Mouse (Mus musculus): ENCODE results near the gene Stfa3. TPM values are rescaled to one million over a fixed set of nuclear protein-coding genes. Genes with fewer than 3 reads are reported as not detected.

The Stfa3 gene
- not detected in 2 replicates for polyA plus RNA-seq (2012; rRNA removed)

DNA sequence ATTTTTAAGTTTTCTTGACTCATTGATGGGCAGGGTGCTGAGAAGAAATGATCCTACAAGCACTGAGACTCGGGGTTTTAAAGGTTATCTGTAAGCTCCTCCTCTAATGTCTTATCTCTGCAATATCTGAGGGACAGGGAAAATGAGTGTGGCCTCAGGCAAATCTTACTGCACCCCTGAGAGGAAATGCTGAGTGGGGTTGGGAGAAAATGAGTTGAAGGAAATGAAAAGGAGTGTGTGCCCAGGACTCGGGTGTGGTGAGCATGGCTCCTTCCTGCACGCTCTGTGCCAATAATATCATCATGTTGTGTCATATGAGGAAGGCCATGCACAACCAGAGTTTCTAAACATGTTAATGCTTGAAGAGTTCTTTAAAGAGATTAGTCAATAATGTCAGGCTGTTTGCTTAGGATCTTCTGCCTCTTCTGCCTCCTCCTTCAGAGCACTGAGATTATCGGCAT is at the start of gene Stfa3:
Gene Stfa3, minus strand, starts transcription at position 51 of the 461 bp plus-strand sequence.

DNA sequence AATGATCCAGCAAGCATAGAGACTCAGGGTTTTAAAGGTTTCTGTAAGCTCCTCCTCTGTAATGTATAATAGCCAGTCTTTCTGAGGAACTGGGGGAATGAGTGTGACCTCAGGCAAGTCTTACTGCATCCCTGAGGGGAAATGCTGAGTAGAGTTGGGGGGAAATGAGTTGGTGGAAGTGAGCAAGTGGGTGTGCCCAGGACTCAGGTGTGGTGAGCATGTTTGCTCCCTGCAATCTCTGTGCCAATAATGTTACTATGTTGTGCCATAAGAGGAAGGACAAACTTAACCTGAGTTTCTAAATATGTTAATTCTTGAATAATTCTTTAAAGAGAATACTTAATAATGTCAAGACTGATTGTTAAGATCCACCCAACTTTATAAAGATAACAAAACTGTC is 46.8 kb downstream of the Stfa3 start, which contains the start of gene Stfa2:
Gene Stfa2, minus strand, starts transcription at position 101 of the 400 bp plus-strand sequence.

Other genes with a start within 250 kb of the Stfa3 start
- not detected in 2 replicates for gene Gm5416, start 245.0 kb downstream of the Stfa3 start, polyA plus RNA-seq (2012; rRNA removed)
- not detected in 2 replicates for gene 2010005H15Rik, start 233.9 kb downstream of the Stfa3 start, polyA plus RNA-seq (2012; rRNA removed)
- not detected in 2 replicates for gene Stfa1, start 178.4 kb downstream of the Stfa3 start, polyA plus RNA-seq (2012; rRNA removed)
- gene BC117090, start 121.1 kb downstream of the Stfa3 start, polyA plus RNA-seq (2012; rRNA removed) = not detected in 2 replicates
- not detected in 2 replicates for gene BC100530, start 87.6 kb downstream of the Stfa3 start, polyA plus RNA-seq (2012; rRNA removed)
- gene Stfa2, start 46.9 kb downstream of the Stfa3 start, polyA plus RNA-seq (2012; rRNA removed) = not detected in 2 replicates
- gene Casr, start 106.7 kb upstream of the Stfa3 start, polyA plus RNA-seq (2012; rRNA removed) = 0.14 and 0.26 TPM in 2 replicates
- gene Cd86, start 210.7 kb upstream of the Stfa3 start, polyA plus RNA-seq (2012; rRNA removed) = 0.10 and 0.23 TPM in 2 replicates
- 0.73 and 1.0 TPM in 2 replicates for gene Ildr1, start 238.6 kb upstream of the Stfa3 start, polyA plus RNA-seq (2012; rRNA removed)